Mouse (Mus musculus) c-Kit-positive CD71-positive TER-119-negative erythroid progenitor cells, embryonic 14.5 days (primary cell): ENCODE results near the gene Cilp2.

Experiments
- DNase-seq: peaks from one replicate; pipeline ENCODE4 v3.0.0-alpha.2; 2013; ENCODE audit warnings: low read depth

Gene Cilp2

DNA sequence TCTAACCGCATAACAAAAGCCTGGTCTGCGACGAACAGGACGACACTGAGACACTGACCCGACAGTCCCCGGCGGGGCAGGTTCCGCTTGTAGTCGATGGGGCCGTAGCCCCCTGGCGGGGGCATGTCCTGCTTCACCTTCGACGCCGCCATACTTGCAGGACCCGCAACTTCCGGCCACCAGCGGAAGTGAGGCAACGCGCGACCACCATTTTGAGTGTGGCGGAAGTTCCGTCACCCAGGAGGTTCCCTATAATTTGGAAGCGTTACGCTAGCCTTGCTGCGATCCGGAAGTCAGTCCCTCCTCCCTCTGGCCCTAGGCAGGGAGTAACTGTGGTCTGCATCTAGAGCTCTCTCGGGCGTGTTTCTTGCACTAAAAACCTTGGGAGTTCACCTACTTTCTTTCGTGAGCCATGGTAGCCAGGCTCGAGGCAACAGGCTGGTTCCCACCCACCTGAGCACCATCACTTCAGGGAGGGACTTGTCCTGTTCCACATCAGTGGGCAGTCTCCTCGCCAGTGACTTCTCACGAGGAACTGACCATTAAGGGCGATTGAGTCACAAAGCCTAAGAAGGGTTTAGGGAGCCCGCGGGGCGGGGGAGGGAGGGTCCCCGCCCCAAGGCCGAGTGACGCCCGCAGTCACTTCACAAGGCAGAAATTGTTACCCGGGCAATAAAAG, 14.1 kb upstream of the Cilp2 start:
- DNase-seq, result peak; percentile 92

DNA sequence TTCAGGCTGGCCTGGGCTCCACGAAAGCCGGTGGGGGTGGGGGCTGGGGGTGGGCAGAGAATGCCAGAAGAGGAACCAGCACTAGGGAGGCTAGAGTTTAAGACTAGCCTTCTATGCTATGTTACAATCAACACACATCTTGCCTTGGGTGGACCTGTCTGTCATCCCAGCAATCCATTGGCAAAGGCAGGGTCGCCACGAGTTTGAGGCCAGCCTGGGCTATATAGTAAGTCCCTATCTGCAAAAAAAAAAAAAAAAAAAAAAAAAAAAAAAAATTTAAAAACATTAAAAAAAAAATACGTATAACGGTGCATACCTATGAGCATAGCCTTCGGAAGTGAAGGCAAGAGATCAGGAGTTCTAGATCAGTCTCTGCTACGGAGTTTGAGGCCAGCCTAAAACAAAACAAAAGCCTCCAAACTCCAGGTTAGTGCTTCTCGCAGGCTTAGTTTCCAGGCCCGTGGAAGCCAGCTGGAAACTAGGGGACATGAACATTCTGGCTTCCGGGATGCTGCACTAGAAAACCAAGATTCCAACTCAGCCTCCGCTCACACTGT, 13.5 kb upstream of the Cilp2 start:
- no peak for DNase-seq

DNA sequence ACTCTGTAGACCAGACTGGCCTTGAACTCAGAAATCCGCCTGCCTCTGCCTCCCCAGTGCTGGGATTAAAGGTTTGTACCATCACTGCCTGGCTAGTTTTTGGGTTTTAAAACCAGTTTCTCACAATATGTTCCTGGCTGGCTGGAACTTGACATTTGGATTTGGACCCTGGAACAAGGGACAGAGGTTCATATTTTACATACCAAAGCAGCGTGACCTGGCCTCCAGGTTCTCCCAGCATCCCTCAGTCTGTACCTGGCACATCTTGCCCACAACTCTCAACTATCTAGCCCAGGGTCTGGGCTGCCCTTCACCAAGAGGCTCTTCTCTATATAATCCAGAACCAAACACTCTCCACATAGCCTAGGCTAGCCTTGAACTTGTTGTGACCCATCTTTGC, 12.4 kb upstream of the Cilp2 start:
- DNase-seq, result no peak

DNA sequence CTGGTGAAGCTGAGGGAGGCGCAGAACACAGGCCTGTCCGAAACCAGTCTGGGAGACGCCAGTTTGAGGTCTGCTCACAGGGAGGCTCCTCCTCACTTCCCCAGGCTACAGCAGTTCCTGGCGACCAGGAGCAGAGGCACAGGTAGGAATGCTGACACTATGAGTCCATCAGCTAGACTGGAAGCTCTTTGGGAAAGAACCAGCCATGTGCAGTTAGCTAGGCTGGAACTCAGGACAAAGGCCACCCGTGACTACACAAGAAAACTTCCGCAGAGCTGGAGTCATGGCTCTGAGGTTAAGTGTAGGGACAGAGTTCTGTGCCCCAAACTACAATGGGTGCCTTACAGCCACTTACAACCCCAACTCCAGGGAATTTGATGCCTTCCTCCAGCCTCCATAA, 10.4 kb upstream of the Cilp2 start:
- no peak for DNase-seq

DNA sequence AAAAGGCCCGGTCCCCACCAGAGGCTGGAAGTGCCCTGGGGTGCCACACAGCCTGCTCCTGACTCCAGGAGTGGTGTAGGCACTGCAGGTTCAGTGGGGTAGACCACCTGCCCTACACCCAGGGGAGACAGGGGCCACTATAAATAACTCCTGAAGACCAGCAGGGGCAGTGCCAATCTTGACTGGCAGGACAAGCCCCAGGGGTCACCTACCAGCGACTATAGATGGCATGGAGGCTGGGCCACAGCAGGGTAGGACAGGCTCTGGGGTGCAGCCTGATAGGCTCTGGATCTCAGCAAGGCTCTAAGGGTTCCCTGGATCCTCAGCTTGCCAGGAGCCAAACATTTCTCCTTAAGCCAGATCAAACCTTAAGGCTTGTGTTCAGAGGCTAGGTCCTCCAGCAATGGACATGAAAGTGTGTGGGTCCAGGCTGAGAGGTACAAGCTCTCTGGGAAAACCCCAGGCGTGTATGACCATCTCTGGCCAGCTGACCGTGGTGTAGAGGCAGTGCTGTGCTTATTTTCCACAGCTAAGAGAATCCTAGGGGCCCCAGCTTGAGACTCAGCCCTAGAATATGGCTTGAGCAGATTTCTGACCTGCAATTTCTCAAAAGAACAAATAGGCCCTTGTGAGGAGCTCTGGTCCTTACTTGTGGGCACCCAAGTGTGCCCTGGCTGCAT, 8.4 kb upstream of the Cilp2 start:
- no peak for DNase-seq

DNA sequence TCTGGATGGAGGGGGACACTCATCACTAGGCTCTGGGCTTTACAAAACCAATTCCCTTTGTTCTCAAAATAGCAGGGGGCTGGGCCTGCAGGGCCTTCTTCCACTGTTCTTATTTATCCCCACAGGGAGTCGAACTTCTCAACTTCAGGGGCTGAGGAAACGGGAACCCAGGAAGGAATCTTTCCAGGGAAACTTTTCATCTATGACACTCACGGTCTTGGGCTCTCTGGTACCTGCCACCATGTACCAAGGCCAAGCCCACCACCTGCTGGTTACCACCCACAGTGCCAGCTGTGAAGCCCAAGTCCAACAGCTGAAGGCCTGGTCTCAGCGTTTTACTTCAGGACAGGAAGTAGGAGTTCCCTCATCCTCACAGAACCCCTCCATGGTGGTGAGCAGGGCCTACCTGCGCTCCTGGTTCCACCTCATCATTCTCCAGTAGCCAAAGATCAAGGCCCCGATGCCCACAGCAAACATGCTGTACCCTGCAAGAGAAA, 7.4 kb upstream of the Cilp2 start:
- DNase-seq, result no peak

DNA sequence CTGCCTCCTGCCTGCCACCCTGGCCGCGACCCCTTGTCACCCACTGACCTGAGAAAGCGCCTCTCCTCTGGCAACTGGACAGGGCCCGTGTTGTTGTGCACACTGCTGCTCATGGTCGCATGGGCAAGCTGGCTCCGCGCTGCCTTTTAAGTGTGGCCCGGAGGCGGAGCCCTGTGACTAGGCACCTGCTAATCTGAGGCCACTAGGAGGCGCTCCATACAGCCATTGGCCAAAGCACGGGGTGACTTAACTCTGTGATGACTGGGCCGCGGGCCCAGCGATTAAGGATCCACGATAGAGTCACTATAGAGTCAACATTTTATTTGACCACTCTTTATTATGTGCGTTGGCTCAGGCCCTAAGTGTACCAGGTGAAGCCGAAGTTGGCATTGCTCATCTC, 6.4 kb upstream of the Cilp2 start:
- DNase-seq, result peak; percentile 66

DNA sequence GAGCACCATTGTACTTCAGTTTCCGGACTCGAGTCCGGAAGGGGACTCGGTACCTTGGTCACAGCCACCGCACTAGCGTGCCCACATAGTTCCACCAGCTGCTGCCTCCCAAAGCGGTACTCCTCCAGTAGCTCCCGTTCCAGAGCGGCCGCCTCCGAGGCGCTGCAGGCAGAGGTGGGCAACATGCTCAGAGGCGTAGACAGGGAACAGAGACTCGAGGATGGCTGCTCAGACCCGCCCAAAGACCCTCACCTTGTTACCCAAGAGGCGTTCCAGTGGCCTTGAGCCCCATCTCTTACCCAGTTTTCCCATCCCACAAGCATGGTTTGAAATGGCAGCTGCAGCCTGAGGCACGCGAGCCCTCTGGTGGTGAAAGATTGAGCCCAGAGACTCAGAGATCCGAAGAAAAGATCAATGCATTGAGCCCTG, 3.3 kb upstream of the Cilp2 start:
- DNase-seq, result no peak

DNA sequence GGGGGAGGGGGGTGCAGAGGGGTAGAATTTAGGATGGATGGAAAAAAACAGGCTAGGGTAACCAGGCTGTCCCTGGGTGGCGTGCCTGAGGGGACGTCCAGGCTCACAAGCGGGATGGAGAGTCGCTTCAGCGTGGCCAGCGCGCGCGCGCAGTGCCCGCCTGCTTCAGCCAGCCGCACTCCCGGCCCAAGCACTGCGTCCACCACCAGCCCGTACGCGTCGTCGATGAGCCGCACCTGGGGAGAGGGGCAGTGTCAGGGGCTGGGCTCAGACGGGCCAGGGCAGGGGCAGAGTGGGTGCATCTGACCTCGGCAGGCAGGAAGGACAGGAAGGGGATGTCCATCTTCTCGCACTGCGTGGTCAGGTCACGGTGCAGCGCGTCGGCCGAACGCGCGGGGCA, 1.4 kb upstream of the Cilp2 start:
- DNase-seq, result no peak

DNA sequence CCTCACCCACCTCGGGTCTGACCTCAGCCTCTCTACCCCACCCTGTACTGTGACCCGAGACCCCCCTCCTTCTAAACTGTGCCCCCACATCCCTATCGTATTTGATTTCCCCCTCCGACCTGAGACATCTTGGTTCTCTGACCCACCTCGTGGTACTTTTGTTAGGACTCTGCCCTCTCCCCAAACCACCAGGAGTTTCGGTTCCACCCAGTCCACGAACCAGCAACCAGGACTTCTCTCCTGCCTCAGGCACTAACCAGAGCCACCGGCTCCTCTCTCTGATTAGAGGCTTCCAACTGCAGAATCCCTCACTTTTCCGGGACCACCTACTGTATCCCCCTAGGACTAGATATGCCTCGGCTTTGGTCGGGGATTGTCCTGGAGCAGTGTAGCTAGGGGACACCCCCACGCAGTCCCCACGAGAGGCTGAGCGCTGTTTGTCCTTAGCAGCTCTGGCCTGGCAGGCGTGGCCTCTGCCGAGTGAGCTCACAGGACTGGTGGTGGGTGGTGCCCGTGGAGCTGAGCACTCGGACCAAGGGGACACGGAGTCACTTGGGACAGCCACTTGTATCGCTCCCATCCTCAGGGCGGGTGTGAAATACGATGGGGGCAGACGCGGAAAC, 868 bp upstream of the Cilp2 start:
- DNase-seq, result no peak

DNA sequence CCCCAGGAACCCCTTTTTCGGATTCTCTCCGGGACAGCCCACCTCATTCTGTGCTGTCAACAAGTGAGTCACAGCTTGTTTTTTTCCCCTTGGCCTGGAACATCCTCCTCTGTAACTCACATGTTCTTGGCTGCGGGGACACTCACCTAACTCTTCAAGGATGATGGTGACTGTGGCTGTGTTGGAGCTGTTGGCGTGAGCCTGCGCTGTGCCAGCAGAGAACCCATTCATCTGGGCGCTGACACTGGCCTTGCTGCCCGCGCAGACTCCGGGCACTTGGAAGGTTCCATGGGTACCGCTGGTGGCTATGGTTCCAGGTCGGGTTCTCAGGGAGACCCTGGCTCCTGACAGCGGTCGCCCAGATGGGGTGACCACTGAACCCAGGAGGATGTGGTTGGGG, 3.3 kb downstream of the Cilp2 start:
- no peak for DNase-seq

DNA sequence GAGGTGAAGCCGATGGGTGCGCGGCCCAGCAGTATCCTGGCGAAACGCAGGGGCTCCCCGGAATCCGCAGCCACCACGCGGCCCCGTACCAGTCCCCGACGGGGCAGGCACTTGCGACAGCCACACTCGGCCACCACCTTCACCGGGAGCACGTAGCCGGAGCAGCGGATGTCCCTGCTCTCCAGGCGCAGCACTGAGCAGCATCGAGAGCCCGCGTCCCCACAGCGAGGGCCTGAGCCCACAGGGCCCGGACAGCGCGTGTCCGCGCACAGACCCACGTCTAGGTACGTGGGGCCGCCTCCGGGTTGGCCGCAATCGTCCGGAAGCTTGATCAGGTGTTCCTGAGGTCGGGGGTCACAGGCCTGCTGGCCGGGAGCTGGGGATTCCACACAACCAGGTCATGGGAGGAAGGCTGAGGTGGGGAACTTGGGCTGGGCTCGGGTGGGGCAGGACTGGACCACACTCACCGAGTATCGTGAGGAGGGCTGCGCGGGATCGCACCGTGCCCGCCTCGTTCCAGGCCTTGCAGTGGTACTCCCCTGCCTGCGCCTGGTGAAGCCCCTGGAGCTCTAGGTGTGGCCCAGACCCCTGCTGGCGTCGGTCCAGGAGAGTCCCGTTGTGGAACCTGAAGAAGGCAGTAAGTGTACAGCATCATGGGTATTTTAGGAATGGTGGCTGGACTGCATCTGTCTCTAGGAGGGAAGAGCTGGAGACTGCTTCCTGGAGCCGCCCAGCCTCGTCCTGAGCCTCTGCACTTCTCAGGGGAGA, 4.5 kb downstream of the Cilp2 start:
- DNase-seq, result no peak

DNA sequence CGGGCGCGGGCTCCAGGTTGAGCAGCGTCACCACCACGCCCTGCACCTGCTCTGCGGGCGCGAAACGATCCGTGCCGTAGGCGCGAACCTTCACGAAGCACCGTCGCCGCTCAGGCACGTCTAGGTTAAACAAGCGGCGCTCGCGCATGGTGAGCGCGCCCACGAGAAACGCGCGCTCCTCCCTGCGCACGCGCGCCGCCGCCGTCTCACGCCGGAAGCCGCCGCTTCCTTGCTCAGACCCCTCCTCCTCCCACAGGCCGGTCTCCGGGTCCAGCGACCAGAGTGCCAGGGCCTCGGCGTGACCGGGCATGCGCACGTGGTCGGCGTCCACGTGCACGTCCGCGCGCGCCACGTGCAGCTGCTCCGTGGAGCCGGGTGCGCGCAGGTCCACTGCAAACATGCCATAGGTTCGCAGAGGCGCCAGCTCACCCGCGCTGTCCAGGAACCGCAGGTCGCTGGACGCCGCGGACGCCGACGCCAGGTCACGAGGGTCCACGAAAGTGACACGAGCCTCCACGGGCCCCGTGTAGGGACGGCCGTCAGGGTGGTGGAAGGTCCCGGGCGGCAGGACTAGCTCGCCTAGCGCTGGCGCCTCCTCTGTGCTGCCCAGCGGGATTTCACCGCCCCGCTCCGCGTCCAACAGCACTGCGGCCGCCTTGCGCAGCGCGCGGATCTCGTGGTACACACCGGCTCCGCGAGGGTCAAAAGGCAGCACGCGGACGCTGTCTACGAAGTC, 5.3 kb downstream of the Cilp2 start:
- no peak for DNase-seq

DNA sequence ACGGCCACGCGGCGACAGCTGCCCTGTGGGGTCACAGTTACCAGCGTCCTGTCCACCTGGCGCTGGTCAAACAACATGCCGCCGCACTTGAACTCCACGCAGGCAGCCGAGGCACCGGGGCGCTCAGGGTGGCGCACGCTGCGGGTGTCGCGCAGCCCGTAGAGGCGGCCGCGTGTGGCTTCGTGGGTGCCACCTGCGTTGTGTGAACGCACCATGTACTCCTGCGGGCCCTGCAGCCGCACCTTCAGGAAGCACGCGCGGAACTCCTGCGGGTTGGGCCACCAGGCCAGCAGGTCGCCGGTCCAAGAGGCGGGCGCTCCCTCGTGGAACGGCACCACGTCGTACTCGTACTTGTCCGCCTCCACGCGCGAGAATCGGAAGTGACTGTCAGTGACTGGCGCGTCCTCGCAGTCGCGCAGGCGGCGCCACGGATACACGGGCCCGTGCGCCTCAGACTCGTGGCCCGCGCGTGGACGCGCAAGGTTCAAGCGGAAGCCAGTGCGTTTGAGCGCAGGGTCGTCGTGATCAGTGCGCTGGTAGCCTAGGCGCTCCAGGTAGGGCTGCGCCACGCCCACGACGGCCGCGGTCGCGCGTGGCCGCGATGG, 6.1 kb downstream of the Cilp2 start:
- DNase-seq, result no peak

DNA sequence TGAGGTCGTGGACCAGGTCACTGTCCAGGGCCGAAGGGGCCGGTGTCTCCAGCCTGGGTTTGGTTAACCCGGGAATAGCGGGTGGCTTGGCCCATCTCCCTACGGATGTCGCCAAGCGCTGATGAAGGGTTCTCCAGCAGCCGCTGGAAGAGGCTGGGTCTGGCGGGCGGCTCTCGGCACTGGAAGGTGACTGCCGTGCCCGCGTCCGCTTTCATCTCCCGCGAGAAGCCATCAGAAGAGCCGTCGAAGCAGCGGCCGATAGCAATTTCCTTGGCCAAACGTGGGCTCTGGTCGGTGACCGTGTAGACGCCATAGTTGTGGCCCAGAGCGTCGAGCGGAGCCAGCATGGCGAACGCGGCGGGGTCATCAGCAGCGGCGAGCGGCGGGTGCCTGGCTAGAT, 6.6 kb downstream of the Cilp2 start:
- no peak for DNase-seq

DNA sequence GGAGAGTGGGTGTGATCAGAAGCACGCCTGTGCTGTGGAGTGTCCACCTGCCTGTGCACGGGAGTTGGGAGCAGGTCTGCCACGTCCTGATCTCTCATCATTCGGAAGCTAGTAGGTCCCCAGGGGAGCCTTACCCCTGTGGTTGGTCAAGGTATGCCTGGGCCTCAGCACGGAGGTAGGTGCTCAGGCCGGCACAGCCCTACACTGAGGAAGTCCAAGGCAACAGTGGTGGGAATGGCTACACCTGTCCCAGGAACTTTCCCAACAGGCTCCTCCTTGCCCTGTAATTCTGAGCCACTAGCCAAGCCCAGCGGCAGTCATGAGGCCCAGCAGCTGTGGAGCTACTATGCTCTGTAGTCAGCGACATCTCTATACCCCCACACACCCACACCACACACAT, 7.8 kb downstream of the Cilp2 start:
- no peak for DNase-seq

DNA sequence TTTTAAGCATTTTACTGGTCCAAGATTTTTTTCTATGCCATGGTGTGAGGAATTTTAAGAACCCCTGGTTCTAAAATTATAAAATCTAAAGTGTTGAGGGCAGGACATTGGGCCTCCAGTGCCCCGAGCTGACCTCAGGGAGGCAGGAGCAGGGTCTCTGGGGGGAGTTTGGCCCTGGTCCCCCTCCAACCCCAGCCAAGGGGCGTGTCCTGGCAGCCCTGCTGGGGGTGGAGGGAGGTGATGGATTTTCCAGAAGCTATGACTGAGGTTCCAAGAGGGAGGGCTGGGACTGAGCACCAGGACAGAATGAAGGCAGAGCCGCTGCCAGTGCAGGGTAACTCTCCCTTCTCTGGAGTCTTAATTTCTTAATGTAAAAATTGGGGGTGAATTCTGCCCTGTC, 9.5 kb downstream of the Cilp2 start:
- DNase-seq, result no peak

DNA sequence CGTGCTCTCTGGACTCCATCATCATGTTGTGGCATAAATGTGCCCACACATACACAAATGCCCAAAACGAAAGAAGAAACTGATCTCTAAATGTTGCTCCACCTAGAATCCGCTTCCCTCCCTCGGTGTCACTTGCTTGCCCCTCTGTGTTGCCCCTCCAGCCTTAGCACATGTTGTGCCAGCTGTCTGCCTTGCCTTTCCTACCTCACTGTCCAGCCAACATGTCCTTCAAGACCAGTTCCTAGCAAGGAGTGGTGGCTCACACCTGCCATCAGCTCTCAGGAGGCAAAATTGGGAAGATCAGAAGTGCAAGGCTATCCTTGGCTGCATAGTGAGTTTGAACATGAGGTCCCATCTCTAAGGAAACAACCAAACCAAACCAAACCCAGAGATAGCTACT, 10.1 kb downstream of the Cilp2 start:
- DNase-seq, result no peak

DNA sequence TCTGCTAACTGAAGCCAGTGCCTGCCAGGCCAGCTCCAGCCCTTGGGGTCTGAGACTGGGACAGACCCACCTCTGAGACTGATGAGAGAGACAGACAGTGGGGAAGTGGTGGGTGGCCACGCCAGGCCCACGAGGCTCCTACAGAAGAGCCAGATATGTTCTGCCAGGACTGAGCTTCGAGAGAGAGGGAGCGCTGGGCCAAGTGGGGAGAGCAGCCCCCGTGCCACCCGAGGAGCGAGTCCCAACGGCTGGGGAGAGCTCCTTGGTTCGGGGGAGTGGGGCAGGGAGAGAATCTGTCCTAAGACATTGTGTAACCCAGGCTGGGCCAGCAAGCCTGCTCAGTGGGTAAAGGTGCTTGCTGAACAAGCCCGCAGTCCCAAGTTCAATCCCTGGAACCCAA, 10.5 kb downstream of the Cilp2 start:
- DNase-seq, result no peak

DNA sequence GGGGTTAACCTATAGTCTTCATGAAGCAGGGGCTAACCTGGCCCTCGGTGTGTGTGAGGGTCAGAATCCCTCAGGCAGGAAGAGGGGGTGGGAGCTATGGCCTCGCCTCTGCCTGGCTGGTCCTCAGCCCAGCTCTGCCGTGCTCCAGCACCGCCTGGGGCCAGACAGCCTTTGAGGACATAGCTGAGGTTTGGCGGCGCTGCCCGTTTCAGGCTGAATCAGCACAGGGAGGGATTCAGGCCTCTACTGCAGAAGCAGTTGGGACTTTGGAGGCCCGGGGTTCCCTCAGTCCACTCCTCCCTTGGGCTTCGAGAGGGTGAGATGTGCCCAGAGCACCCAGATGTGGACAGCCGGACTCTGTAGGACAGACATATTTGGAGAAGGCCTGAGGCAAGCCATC, 11.4 kb downstream of the Cilp2 start:
- no peak for DNase-seq

DNA sequence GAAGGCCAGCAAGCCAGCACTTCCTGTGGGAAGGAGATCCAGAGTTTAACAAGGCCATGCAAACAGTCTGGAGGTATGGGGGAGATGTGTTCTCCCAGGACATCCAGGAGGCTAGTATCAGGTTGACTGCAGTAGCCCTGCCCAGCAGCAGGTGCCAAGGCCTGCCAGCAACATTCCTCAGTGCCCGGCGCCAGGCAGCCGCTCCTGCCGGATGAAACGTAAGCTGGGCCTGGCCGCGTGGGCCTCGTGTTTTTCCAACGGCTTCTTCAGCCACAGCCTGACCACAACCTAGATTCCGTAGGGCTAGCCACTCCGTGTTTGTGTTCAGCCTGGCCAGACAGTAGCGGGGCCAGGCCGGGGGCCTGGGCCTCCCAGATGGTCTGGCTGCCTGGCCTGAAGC, 12.8 kb downstream of the Cilp2 start:
- no peak for DNase-seq
